Mouse (Mus musculus) right cerebral cortex, postnatal 10 days (tissue): ENCODE results near the gene Dhx38.

Source experiments
- DNase-seq, 2 experiments: peaks; one replicate each; pipeline ENCODE4 v3.0.0; 2021; ENCODE audit warnings: low spot score in 2 of 2

The Dhx38 gene

GRCm38 (mm10) chr8:109565498-109566333, at the start of gene Dhx38, which contains the start of gene Txnl4b:
Dhx38 (minus strand) TSS chr8:109565861.
Txnl4b (plus strand) TSS chr8:109565892.
- DNase-seq = peak; percentile 99

GRCm38 (mm10) chr8:109614243-109615210, 48.9 kb upstream of the Dhx38 start, which contains the start of gene Pkd1l3:
Pkd1l3 (plus strand) TSS chr8:109614517.
- DNase-seq = no peak

- DNase-seq = peak in 1 of 2 experiments; percentile 46
Observed at GRCm38 (mm10) chr8:109609153-109609502, 43.5 kb upstream of the Dhx38 start.

- DNase-seq = peak; percentile 99
Observed at GRCm38 (mm10) chr8:109608271-109609152, 42.9 kb upstream of the Dhx38 start, which contains the start of gene Dhodh. Dhodh (minus strand) TSS chr8:109608673.

- DNase-seq = no peak
Observed at GRCm38 (mm10) chr8:109607650-109608049, 42.0 kb upstream of the Dhx38 start.

GRCm38 (mm10) chr8:109606725-109607124, 41.1 kb upstream of the Dhx38 start:
- DNase-seq = no peak

- peak in 1 of 2 experiments; percentile 51 for DNase-seq
Observed at GRCm38 (mm10) chr8:109595854-109596253, 30.2 kb upstream of the Dhx38 start.

GRCm38 (mm10) chr8:109593117-109593788, 27.6 kb upstream of the Dhx38 start:
- DNase-seq = no peak

GRCm38 (mm10) chr8:109592164-109592563, 26.5 kb upstream of the Dhx38 start:
- DNase-seq = no peak

- DNase-seq = no peak
Observed at GRCm38 (mm10) chr8:109591367-109591766, 25.7 kb upstream of the Dhx38 start.

- no peak for DNase-seq
Observed at GRCm38 (mm10) chr8:109590901-109591300, 25.2 kb upstream of the Dhx38 start.

- no peak for DNase-seq
Observed at GRCm38 (mm10) chr8:109586972-109587504, 21.4 kb upstream of the Dhx38 start.

GRCm38 (mm10) chr8:109585652-109586051, 20.0 kb upstream of the Dhx38 start:
- DNase-seq = no peak

- DNase-seq = no peak
Observed at GRCm38 (mm10) chr8:109584830-109585229, 19.2 kb upstream of the Dhx38 start.

GRCm38 (mm10) chr8:109584293-109584692, 18.6 kb upstream of the Dhx38 start:
- DNase-seq = no peak

- DNase-seq = no peak
Observed at GRCm38 (mm10) chr8:109578900-109579301, 13.2 kb upstream of the Dhx38 start, which contains the start of gene Hp. Hp (minus strand) TSS chr8:109579172.

GRCm38 (mm10) chr8:109576311-109576710, 10.7 kb upstream of the Dhx38 start:
- no peak for DNase-seq

GRCm38 (mm10) chr8:109571139-109571538, 5.5 kb upstream of the Dhx38 start:
- no peak for DNase-seq

- no peak for DNase-seq
Observed at GRCm38 (mm10) chr8:109564766-109565165, 895 bp downstream of the Dhx38 start.

- no peak for DNase-seq
Observed at GRCm38 (mm10) chr8:109563881-109564280, 1.8 kb downstream of the Dhx38 start.
